Mouse (Mus musculus) small intestine, adult 2 months (tissue): ENCODE measurements around the gene Mitd1.

Experiments used
- CTCF ChIP-seq: fragments of 200-500 bp; IDR thresholded peaks from 2 replicates; pipeline ENCODE4 v1.5.1; 2012; ENCODE audit warnings: low read depth, mild to moderate bottlenecking, control low read depth, inconsistent platforms, low read length, moderate library complexity, mixed read lengths; ENCODE audit not compliant: insufficient replicate concordance, insufficient read length; ENCODE audit errors: extremely low read depth
- POLR2A ChIP-seq: fragments of 200-500 bp; IDR thresholded peaks from 2 replicates; pipeline ENCODE4 v1.6.1; 2012; ENCODE audit warnings: low read depth, mild to moderate bottlenecking, control low read depth, inconsistent platforms, low read length, moderate library complexity

DNA sequence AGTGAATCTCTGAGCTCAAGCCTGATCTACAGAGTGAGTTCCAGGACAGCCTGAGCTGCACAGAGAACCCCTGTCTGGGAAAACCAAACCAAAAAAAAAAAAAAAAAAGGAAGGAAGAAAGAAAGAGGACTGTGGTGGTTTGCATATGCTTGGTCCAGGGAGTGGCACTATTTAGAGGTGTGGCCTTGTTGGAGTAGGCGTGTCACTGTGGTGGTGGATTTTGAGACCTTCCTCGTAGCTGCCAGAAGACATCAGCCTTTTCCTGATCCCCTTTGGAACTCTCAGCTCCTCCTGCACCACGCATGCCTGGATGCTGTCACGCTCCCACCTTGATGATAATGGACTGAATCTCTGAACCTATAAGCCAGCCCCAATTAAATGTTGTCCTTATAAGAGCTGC, 6.8 kb downstream of the Mitd1 start:
- TF ChIP-seq CTCF (no peak), POLR2A (no peak)
